Mouse (Mus musculus): ENCODE results near the gene Wdtc1.

The Wdtc1 gene

GRCm38 (mm10) chr4:133375812-133376577, 22.7 kb upstream of the Wdtc1 start:
- DNase-seq (ENCODE audit: low spot score in 2 of 2): no peak

GRCm38 (mm10) chr4:133374011-133374410, 20.7 kb upstream of the Wdtc1 start:
- no peak for DNase-seq (ENCODE audit: low spot score in 2 of 2)

GRCm38 (mm10) chr4:133372278-133372665, 19.0 kb upstream of the Wdtc1 start:
- DNase-seq (ENCODE audit: low spot score in 2 of 2): no peak

- DNase-seq (ENCODE audit: low spot score in 2 of 2): no peak
These were observed 18.5 kb upstream of the Wdtc1 start for GRCm38 (mm10) chr4:133371621-133372277.

- no peak for DNase-seq (ENCODE audit: low spot score in 2 of 2)
These were observed 17.3 kb upstream of the Wdtc1 start for GRCm38 (mm10) chr4:133370298-133371274.

- DNase-seq (ENCODE audit: low spot score in 2 of 2): peak; percentile 89 to 94
These were observed 16.4 kb upstream of the Wdtc1 start, which contains the start of gene Slc9a1 for GRCm38 (mm10) chr4:133369553-133370297. TSS of gene Slc9a1 (plus strand) at chr4:133369706.

- DNase-seq (ENCODE audit: low spot score in 2 of 2): no peak
These were observed 1.4 kb upstream of the Wdtc1 start for GRCm38 (mm10) chr4:133354641-133355040.

- DNase-seq (ENCODE audit: low spot score in 2 of 2): no peak
These were observed 484 bp downstream of the Wdtc1 start for GRCm38 (mm10) chr4:133352797-133353196.

- no peak for DNase-seq (ENCODE audit: low spot score in 2 of 2)
These were observed 5.1 kb downstream of the Wdtc1 start for GRCm38 (mm10) chr4:133348051-133348775.

GRCm38 (mm10) chr4:133347624-133348023, 5.7 kb downstream of the Wdtc1 start:
- DNase-seq (ENCODE audit: low spot score in 2 of 2): no peak

GRCm38 (mm10) chr4:133346577-133346976, 6.7 kb downstream of the Wdtc1 start:
- DNase-seq (ENCODE audit: low spot score in 2 of 2): no peak

GRCm38 (mm10) chr4:133345702-133346101, 7.6 kb downstream of the Wdtc1 start:
- no peak for DNase-seq (ENCODE audit: low spot score in 2 of 2)

GRCm38 (mm10) chr4:133344112-133344511, 9.2 kb downstream of the Wdtc1 start:
- DNase-seq (ENCODE audit: low spot score in 2 of 2): no peak

GRCm38 (mm10) chr4:133340217-133340616, 13.1 kb downstream of the Wdtc1 start:
- no peak for DNase-seq (ENCODE audit: low spot score in 2 of 2)

GRCm38 (mm10) chr4:133339148-133339749, 14.0 kb downstream of the Wdtc1 start:
- peak; percentile 95 for DNase-seq (ENCODE audit: low spot score in 2 of 2)

- DNase-seq (ENCODE audit: low spot score in 2 of 2): no peak
These were observed 14.7 kb downstream of the Wdtc1 start for GRCm38 (mm10) chr4:133338521-133339095.

GRCm38 (mm10) chr4:133337833-133338520, 15.3 kb downstream of the Wdtc1 start:
- no peak for DNase-seq (ENCODE audit: low spot score in 2 of 2)

- DNase-seq (ENCODE audit: low spot score in 2 of 2): no peak
These were observed 20.0 kb downstream of the Wdtc1 start for GRCm38 (mm10) chr4:133333306-133333705.

GRCm38 (mm10) chr4:133330296-133330695, 23.0 kb downstream of the Wdtc1 start:
- no peak for DNase-seq (ENCODE audit: low spot score in 2 of 2)

All from frontal cortex, postnatal 14 days (tissue).